Mouse (Mus musculus) embryonic facial prominence, embryonic 13.5 days (tissue): ENCODE measurements at regions not wholly inside any gene's neighbourhood (a gene's known extent, or its start where the extent isn't known, plus 50 kb on each side); places are given as distances from the start of the nearest gene placed in this dataset.

Experiments
- ATAC-seq: fragments of 200-750 bp; cut with Nextera tagmentation; 2 replicates; pipeline ENCODE4 v1.8.0; 2017; ENCODE audit warnings: low read depth; ENCODE audit not compliant: insufficient number of reproducible peaks, insufficient read depth, low FRiP score, low TSS enrichment
- H3K27ac ChIP-seq: fragments of 300-500 bp; sonication (generic); 2 replicates; pipeline ENCODE4 v1.5.1; 2015; ENCODE audit warnings: moderate library complexity, mild to moderate bottlenecking, inconsistent platforms
- H3K27me3 ChIP-seq: fragments of 300-500 bp; sonication (generic); 2 replicates; pipeline ENCODE4 v1.6.1; 2015; ENCODE audit warnings: mild to moderate bottlenecking, inconsistent platforms
- H3K36me3 ChIP-seq: fragments of 300-500 bp; sonication (generic); 2 replicates; pipeline ENCODE4 v1.6.1; 2015; ENCODE audit warnings: mild to moderate bottlenecking, inconsistent platforms
- H3K4me1 ChIP-seq: fragments of 300-500 bp; sonication (generic); 2 replicates; pipeline ENCODE4 v1.6.1; 2015; ENCODE audit warnings: inconsistent platforms
- H3K4me2 ChIP-seq: fragments of 300-500 bp; sonication (generic); 2 replicates; pipeline ENCODE4 v1.6.1; 2015; ENCODE audit warnings: moderate library complexity, mild to moderate bottlenecking, inconsistent platforms
- H3K4me3 ChIP-seq: fragments of 300-500 bp; sonication (generic); 2 replicates; pipeline ENCODE4 v1.5.1; 2015; ENCODE audit warnings: mild to moderate bottlenecking, inconsistent platforms
- H3K9ac ChIP-seq: fragments of 300-500 bp; sonication (generic); 2 replicates; pipeline ENCODE4 v1.6.1; 2015; ENCODE audit warnings: mild to moderate bottlenecking, inconsistent platforms
- H3K9me3 ChIP-seq: fragments of 300-500 bp; sonication (generic); 2 replicates; pipeline ENCODE4 v1.6.1; 2016; ENCODE audit warnings: inconsistent platforms
- WGBS: fragments of 180-500 bp; shearing (Covaris S2); methylation state at CpG from one replicate; pipeline ENCODE4 v1.1.7; 2015; ENCODE audit warnings: mixed read lengths; 5-methylcytosine and 5-hydroxymethylcytosine counted together

DNA sequence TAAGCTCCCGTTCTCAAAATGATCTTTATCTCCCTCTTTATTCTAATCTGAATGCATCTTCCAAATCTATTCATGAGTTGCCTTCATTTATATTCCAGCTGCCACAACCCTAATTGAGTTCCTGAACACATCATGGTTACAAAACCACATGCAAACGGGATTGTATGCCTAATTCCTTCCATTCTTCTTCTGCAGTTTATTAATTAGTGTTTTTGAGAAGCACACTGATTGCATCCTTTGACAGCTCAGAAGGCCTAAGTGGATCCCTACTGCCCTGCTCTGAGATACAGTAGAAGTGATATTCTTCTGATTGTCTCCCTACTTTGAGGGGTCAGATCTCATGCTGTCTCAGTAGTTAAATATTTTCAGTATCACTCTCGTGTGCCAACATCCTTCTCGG is 649.9 kb downstream of the Efnb2 start:
- Histone ChIP-seq H3K4me1 (no peaks in the 10 kb centered on the region), H3K36me3 (no peaks in the 10 kb centered on the region), H3K27me3 (no peaks in the 10 kb centered on the region), H3K27ac (no peak overlapping the region), H3K9ac (no peak overlapping the region), H3K9me3 (no peaks in the 10 kb centered on the region), H3K4me3 (no peak overlapping the region), H3K4me2 (no peak overlapping the region)
- ATAC-seq, result no peak
- WGBS, result 66% methylated on average over 4 of the region's 4 CpGs

DNA sequence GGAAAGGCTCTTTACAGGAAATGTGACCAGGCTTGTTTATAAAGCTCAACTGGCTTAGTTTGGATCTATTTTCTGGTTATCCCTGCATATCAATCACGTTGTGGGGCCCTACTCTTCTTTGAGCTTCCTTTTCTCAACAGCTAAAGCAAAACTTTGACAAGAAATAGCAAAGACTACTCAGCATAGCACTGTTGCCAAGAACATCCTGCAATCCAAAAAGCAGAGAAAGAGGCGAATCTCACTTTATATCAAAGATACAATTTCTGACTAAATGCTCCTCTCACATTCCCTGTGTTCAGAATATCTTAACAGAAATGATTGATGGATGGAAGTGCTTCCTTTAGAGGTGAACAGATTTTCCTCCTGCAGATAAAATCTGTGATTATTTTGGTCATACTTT is 666.1 kb downstream of the Efnb2 start:
- no peak overlapping the region for H3K4me3 ChIP-seq
- no peak for ATAC-seq
- H3K9me3 ChIP-seq, result no peaks in the 10 kb centered on the region
- WGBS, result 54% methylated on average over 2 of the region's 2 CpGs
- H3K4me2 ChIP-seq, result no peak overlapping the region
- H3K27me3 ChIP-seq, result no peaks in the 10 kb centered on the region
- H3K9ac ChIP-seq, result no peak overlapping the region
- H3K4me1 ChIP-seq, result no peaks in the 10 kb centered on the region
- H3K27ac ChIP-seq, result no peak overlapping the region
- H3K36me3 ChIP-seq, result no peaks in the 10 kb centered on the region

DNA sequence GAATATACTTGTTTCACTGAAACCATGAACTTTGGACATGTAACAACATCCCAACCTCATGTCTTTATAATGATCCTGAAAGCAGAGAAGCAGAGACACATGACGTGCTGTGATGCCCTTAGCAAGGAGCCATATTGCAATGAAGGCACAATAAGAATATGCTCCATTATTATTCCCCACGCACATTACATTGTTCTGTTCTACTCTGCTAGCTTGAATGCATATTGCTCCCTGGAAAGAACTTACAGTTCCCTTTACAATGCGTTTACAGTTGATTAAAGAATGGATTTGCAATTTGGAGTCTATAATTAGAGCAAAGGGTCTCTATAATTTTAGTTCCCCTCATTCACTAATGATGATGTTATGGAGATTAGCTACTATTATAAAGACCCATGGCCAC is 672.2 kb downstream of the Efnb2 start:
- no peak for ATAC-seq

DNA sequence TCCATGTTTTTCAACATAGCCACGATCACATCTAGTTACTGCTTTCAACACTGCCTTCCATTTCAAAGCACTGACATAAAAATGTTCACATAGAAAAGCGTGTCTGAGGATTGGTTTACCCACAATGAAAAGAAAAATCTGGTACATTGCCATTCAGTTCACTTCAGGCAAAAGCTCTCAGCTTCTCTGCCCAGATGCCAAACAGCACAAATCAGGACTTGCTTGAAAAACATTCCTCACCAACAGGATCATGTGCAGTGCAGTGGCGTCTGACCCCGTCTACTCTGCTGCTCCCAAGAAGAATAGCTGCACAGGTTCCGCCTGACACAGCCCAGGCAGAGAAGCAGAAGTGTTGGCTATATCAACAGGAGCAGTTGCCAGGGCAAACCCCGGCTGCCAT is 684.0 kb downstream of the Efnb2 start:
- Histone ChIP-seq H3K4me3 (no peak overlapping the region), H3K4me2 (no peak overlapping the region), H3K27me3 (no peaks in the 10 kb centered on the region), H3K36me3 (no peaks in the 10 kb centered on the region), H3K9me3 (no peaks in the 10 kb centered on the region), H3K27ac (no peak overlapping the region), H3K9ac (no peak overlapping the region), H3K4me1 (0 out of 2 replicates have a peak, but pooled peaks cover 6% of the 10 kb centered on the region)
- ATAC-seq, result no peak
- 64% methylated on average over 6 of the region's 6 CpGs for WGBS

More for the DNA sequence above, 672.2 kb downstream of the Efnb2 start:
- Histone ChIP-seq H3K4me3 (no peak overlapping the region), H3K36me3 (no peaks in the 10 kb centered on the region), H3K4me1 (no peaks in the 10 kb centered on the region), H3K4me2 (no peak overlapping the region), H3K27ac (no peak overlapping the region), H3K9me3 (no peaks in the 10 kb centered on the region), H3K9ac (no peak overlapping the region), H3K27me3 (no peaks in the 10 kb centered on the region)
- 83% methylated on average over 3 of the region's 3 CpGs for WGBS

DNA sequence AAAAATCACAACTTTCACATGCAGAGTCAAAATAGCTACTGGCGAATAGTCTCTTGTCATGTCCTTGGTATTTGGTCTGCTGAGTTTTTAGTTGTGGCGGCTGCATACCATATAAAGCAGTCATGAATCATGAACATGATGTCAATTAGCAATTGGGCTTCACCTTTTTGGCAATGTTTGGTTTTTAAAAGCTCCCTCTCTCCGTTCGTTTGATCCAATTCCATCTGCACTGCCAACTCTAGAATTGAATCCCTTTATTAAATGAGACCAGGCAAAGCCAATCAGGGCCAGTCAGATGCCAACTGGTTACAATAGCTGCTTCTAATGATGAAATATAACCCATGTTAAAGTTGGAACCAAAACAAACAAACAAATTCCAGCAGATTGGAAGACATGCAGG is 687.3 kb downstream of the Efnb2 start:
- Histone ChIP-seq H3K27ac (no peak overlapping the region), H3K9ac (no peak overlapping the region), H3K4me3 (no peak overlapping the region), H3K4me2 (no peak overlapping the region), H3K9me3 (no peaks in the 10 kb centered on the region), H3K36me3 (no peaks in the 10 kb centered on the region), H3K27me3 (no peaks in the 10 kb centered on the region), H3K4me1 (0 out of 2 replicates have a peak, but pooled peaks cover 6% of the 10 kb centered on the region)
- no peak for ATAC-seq
- WGBS, result 73% methylated on average over 4 of the region's 4 CpGs

DNA sequence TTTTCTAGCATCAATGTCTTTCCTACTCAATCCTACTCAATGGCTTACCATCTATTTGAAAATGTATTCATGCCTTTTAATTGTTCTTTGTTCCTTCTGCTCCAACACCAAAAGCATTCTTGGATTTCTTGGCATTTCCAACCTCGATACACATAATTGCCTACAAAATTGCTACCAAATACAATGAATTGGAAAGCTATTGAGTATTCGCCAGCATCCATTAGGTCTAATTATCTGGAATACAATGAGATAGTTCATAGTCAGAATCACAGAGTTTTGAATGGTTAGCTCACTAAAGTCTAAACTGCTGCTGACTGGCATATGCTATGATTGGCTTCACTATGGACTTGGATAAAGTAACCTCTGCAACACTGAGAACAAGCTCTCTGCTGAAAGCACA is 696.8 kb downstream of the Efnb2 start:
- Histone ChIP-seq H3K9ac (no peak overlapping the region), H3K27ac (no peak overlapping the region), H3K27me3 (no peaks in the 10 kb centered on the region), H3K4me1 (no peaks in the 10 kb centered on the region), H3K9me3 (no peaks in the 10 kb centered on the region), H3K4me3 (no peak overlapping the region), H3K36me3 (no peaks in the 10 kb centered on the region), H3K4me2 (no peak overlapping the region)
- 58% methylated on average over 2 of the region's 2 CpGs for WGBS
- ATAC-seq, result no peak

DNA sequence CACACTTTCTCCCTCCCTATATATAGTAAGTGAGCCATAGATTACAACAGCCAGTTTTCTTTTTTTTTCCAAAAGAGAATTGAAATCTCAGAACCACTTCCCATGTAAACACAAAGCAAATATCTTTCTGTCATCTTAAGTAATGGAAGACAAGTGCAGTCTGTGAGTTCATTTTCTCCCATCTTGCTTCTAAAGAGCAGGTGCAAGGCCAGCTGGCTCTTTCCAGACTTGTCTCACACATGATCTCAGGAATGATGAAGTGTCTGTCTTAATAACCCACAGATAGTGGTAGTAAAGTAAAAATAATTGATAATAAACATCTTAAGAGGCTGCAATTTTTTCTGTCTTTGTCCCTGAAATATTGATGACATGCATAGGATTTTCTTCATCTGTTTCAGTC is 704.3 kb downstream of the Efnb2 start:
- no peaks in the 10 kb centered on the region for H3K27me3 ChIP-seq
- H3K27ac ChIP-seq, result no peak overlapping the region
- no peak overlapping the region for H3K4me2 ChIP-seq
- H3K36me3 ChIP-seq, result no peaks in the 10 kb centered on the region
- no peaks in the 10 kb centered on the region for H3K9me3 ChIP-seq
- H3K4me3 ChIP-seq, result no peak overlapping the region
- H3K4me1 ChIP-seq, result no peaks in the 10 kb centered on the region
- no peak for ATAC-seq
- H3K9ac ChIP-seq, result no peak overlapping the region

DNA sequence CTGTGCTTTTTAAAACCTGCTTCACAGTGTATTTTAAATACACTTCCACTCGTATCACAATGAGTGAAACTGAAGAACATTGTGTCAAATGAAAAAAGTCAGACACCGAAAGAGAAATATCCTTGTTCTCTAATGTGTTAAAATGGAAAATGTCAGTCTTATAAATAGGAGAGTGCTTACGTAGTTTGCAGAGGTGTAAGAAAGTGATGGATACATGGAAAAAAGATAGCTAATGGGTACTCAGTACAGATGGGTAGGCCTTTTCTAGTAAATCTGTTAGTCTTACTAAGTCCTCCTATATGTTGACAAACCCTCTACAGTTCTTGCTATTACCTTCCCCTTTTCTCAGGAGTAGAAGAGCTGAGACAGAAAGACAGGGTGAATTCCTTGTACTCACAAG is 706.2 kb downstream of the Efnb2 start:
- H3K36me3 ChIP-seq, result no peaks in the 10 kb centered on the region
- 90% methylated on average over 3 of the region's 3 CpGs for WGBS
- ATAC-seq, result no peak
- H3K27me3 ChIP-seq, result no peaks in the 10 kb centered on the region
- no peak overlapping the region for H3K4me2 ChIP-seq
- H3K27ac ChIP-seq, result no peak overlapping the region
- no peaks in the 10 kb centered on the region for H3K4me1 ChIP-seq
- no peak overlapping the region for H3K4me3 ChIP-seq
- no peak overlapping the region for H3K9ac ChIP-seq
- H3K9me3 ChIP-seq, result no peaks in the 10 kb centered on the region

DNA sequence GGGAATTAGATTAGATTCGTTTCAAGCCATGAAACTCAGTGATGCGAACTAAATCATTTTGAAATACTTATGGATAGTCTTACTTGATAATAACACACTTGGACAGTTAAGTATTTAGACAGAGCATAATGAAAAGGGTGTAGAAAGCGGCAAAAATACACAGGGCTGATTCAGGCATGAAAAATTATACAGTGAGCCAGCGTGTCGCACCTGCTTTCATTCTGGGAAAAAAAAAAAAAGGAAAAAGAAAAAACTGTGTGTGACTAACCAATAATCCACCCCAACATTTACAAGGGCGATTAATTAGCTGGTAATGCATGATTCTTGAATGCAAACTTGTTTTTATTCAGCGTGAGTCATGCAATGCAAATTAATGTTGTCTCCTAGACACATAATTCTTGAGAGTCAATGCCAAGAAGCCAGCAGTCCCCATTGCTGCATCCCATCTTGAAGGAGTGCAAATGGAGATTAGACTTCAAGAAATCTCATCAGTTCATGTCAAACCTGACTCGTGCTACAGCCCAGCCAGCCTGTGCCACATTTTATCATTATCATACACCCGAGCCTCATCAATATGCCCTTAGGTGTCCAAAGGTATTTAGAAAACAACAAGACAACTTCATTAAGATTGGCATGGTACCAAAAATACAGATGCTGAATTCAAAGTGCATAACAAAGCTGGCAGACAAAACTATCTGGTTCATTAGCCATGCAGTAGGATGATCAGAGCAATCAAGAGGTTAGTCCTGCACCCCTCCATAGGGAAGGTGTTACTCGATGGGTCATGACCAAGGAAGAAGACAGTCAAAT is 714.9 kb downstream of the Efnb2 start:
- WGBS, result 75% methylated on average over 10 of the region's 10 CpGs
- H3K27me3 ChIP-seq, result no peaks in the 10 kb centered on the region
- no peak for ATAC-seq
- no peak overlapping the region for H3K27ac ChIP-seq
- H3K4me1 ChIP-seq, result no peaks in the 10 kb centered on the region
- no peak overlapping the region for H3K4me3 ChIP-seq
- no peak overlapping the region for H3K4me2 ChIP-seq
- no peaks in the 10 kb centered on the region for H3K36me3 ChIP-seq
- no peak overlapping the region for H3K9ac ChIP-seq
- H3K9me3 ChIP-seq, result no peaks in the 10 kb centered on the region

DNA sequence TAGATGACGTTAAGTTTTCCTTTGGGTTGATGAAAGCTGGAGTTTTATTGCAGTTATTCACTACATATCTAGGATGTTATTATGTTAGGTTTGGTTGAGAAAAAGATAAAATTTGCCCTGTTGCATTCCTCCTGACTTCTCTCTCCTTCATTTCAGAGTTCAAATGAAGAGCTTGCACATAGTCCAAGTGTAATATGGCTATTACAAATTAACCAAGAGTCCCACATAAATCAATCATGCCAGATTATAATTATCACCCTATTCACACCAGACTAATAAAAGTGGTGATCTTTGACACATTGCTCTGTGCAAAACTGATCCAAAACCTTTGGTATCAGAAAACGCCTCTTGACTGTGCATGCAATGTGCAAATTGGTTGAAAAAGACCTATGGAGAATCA is 724.4 kb downstream of the Efnb2 start:
- no peak for ATAC-seq
- Histone ChIP-seq H3K27me3 (no peaks in the 10 kb centered on the region), H3K36me3 (no peaks in the 10 kb centered on the region), H3K4me3 (no peak overlapping the region), H3K27ac (no peak overlapping the region), H3K9ac (no peak overlapping the region), H3K4me1 (no peaks in the 10 kb centered on the region), H3K9me3 (no peaks in the 10 kb centered on the region), H3K4me2 (no peak overlapping the region)
- 85% methylated on average over 2 of the region's 2 CpGs for WGBS

DNA sequence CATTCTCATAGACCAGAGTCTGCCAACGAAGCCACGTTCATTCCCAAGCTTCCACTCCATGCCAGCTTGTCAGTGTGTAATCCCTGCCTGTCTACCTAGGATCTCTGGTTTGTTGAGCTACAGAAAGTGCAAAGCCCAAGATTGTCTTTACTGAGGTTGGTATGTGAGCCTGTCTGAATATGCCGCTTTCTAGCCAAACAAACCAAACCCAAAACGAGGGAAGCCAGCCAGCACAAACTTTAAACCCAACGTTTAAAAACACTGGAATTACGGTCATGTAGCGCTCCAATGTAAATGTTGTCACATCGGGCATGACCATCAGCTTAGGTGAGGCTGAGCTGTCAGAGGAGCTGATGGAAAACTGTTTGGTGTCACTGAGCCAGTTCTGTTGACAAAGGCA is 741.6 kb downstream of the Efnb2 start:
- H3K4me1 ChIP-seq, result no peaks in the 10 kb centered on the region
- no peaks in the 10 kb centered on the region for H3K27me3 ChIP-seq
- H3K36me3 ChIP-seq, result no peaks in the 10 kb centered on the region
- H3K9ac ChIP-seq, result no peak overlapping the region
- 76% methylated on average over 8 of the region's 8 CpGs for WGBS
- H3K9me3 ChIP-seq, result no peaks in the 10 kb centered on the region
- no peak for ATAC-seq
- H3K27ac ChIP-seq, result no peak overlapping the region
- H3K4me3 ChIP-seq, result no peak overlapping the region
- no peak overlapping the region for H3K4me2 ChIP-seq

DNA sequence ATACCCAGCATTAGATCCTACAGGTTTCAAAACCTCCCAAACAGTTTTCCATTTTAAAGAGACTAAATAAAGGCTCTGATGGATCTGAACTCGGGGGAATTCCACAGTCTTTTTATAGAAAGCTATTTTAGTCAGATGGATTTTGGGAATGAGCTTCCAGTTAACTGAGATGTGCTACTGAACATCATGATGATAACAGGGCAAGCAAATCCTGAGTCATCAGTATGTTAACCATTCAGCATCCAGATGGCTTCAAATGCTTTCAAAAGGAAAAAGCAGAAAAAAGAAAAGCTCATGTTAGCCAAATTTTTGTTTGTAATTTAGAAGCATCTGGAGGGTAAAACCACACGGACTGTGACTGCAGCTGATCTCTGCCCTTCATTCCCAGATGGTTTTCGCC is 766.7 kb downstream of the Efnb2 start:
- H3K4me3 ChIP-seq, result no peak overlapping the region
- no peak for ATAC-seq
- no peak overlapping the region for H3K4me2 ChIP-seq
- H3K27ac ChIP-seq, result no peak overlapping the region
- no peaks in the 10 kb centered on the region for H3K36me3 ChIP-seq
- WGBS, result 55% methylated on average over 3 of the region's 3 CpGs
- no peaks in the 10 kb centered on the region for H3K9me3 ChIP-seq
- no peak overlapping the region for H3K9ac ChIP-seq
- H3K4me1 ChIP-seq, result no peaks in the 10 kb centered on the region
- no peaks in the 10 kb centered on the region for H3K27me3 ChIP-seq
